Mouse (Mus musculus) hindbrain, embryonic 13.5 days (tissue): Measurements from ENCODE around the gene Glt1d1. TPM values are rescaled to one million over a fixed set of nuclear protein-coding genes. Genes with fewer than 3 reads are reported as not detected.

Source experiments
- ATAC-seq: fragments of 200-750 bp; cut with Nextera tagmentation; 2 replicates; pipeline ENCODE4 v1.8.0; 2017; ENCODE audit warnings: moderate TSS enrichment; ENCODE audit not compliant: low FRiP score
- H3K27ac ChIP-seq: fragments of 300-500 bp; sonication (generic); 2 replicates; pipeline ENCODE4 v1.5.1; 2015; ENCODE audit warnings: inconsistent platforms, mild to moderate bottlenecking, moderate library complexity
- H3K27me3 ChIP-seq: fragments of 300-500 bp; sonication (generic); 2 replicates; pipeline ENCODE4 v1.6.1; 2015; ENCODE audit warnings: mild to moderate bottlenecking, inconsistent platforms
- H3K36me3 ChIP-seq: fragments of 300-500 bp; sonication (generic); 2 replicates; pipeline ENCODE4 v1.6.1; 2015; ENCODE audit warnings: mild to moderate bottlenecking, inconsistent platforms
- H3K4me1 ChIP-seq: fragments of 300-500 bp; sonication (generic); replicated peaks from 2 replicates; pipeline ENCODE4 v1.6.1; 2015; ENCODE audit warnings: inconsistent platforms
- H3K4me2 ChIP-seq: fragments of 300-500 bp; sonication (generic); 2 replicates; pipeline ENCODE4 v1.6.1; 2015; ENCODE audit warnings: inconsistent platforms, mild to moderate bottlenecking, moderate library complexity
- H3K4me3 ChIP-seq: fragments of 300-500 bp; sonication (generic); 2 replicates; pipeline ENCODE4 v1.5.1; 2015; ENCODE audit warnings: mild to moderate bottlenecking, inconsistent platforms
- H3K9ac ChIP-seq: fragments of 300-500 bp; sonication (generic); 2 replicates; pipeline ENCODE4 v1.6.1; 2015; ENCODE audit warnings: mild to moderate bottlenecking, inconsistent platforms
- H3K9me3 ChIP-seq: fragments of 300-500 bp; sonication (generic); 2 replicates; pipeline ENCODE4 v1.6.1; 2016; ENCODE audit warnings: inconsistent platforms
- WGBS: fragments of 180-500 bp; shearing (Covaris S2); methylation state at CpG from one replicate; pipeline ENCODE4 v1.1.7; 2015; 5-methylcytosine and 5-hydroxymethylcytosine counted together
- polyA plus RNA-seq: library from polyadenylated mRNA; unstranded; fragments of >200 nt; fragmentation: Nextera tagmentation; extraction: Ambion mirVana; gene quantifications from 2 replicates; pipeline ENCODE4 v1.2.1, GENCODE M21; 2015

Glt1d1 gene
- polyA plus RNA-seq, 1 experiment from 2014 or later: 0.77 TPM

GRCm38 (mm10) chr5:127612397-127612796 lies 19.7 kb upstream of the Glt1d1 start:
- Histone ChIP-seq H3K9ac (no peak overlapping the region), H3K27ac (no peak overlapping the region), H3K36me3 (peaks cover 15% of the 10 kb centered on the region), H3K4me1 (peaks cover 49% of the 10 kb centered on the region), H3K27me3 (no peaks in the 10 kb centered on the region), H3K4me3 (no peak overlapping the region), H3K4me2 (no peak overlapping the region), H3K9me3 (no peaks in the 10 kb centered on the region)
- no peak for ATAC-seq
- 97% methylated on average over 6 of the region's 6 CpGs for WGBS

- peak overlapping the region; percentile 99 for H3K4me2 ChIP-seq
- no peaks in the 10 kb centered on the region for H3K36me3 ChIP-seq
- peak overlapping the region; percentile 99 for H3K9ac ChIP-seq
- H3K4me3 ChIP-seq: peak overlapping the region; percentile 99
- H3K4me1 ChIP-seq: peaks cover 46% of the 10 kb centered on the region
- no peak overlapping the region for H3K27ac ChIP-seq
- no peak for ATAC-seq
- 88% methylated on average over 3 of the region's 3 CpGs for WGBS
- H3K27me3 ChIP-seq: no peaks in the 10 kb centered on the region; the same call in 1 of the 2 replicates
- H3K9me3 ChIP-seq: no peaks in the 10 kb centered on the region
These were observed 16.6 kb upstream of the Glt1d1 start for GRCm38 (mm10) chr5:127615459-127615858.

DNA sequence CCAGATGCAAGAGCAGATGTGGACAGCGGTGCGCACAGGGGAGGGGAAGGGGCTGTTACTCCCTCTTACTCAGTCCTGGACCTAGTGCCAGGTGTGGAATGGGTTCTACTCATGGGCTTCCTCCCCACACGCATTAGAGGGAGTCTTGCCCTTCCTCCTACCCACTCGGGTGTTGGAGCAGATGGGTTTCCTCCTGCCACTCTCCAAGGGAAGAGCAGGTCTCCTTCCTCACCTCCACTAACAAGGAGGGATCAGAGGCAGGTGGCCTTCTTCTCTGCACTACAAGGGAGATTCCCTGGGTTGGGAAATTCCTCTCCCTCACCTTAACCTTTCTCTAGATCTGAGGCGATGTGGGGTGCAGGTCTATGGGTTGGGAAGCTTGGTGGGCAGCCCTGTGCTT lies 15.9 kb upstream of the Glt1d1 start:
- H3K9me3 ChIP-seq: no peaks in the 10 kb centered on the region
- peaks cover 4% of the 10 kb centered on the region; the same call in 1 of the 2 replicates for H3K27me3 ChIP-seq
- peaks cover 40% of the 10 kb centered on the region for H3K4me1 ChIP-seq
- ATAC-seq: no peak
- no peaks in the 10 kb centered on the region for H3K36me3 ChIP-seq
- 10% methylated on average over 4 of the region's 5 CpGs for WGBS
- peak overlapping the region; percentile 99 for H3K9ac ChIP-seq
- H3K4me3 ChIP-seq: peak overlapping the region; percentile 99
- H3K4me2 ChIP-seq: peak overlapping the region; percentile 99
- no peak overlapping the region for H3K27ac ChIP-seq

DNA sequence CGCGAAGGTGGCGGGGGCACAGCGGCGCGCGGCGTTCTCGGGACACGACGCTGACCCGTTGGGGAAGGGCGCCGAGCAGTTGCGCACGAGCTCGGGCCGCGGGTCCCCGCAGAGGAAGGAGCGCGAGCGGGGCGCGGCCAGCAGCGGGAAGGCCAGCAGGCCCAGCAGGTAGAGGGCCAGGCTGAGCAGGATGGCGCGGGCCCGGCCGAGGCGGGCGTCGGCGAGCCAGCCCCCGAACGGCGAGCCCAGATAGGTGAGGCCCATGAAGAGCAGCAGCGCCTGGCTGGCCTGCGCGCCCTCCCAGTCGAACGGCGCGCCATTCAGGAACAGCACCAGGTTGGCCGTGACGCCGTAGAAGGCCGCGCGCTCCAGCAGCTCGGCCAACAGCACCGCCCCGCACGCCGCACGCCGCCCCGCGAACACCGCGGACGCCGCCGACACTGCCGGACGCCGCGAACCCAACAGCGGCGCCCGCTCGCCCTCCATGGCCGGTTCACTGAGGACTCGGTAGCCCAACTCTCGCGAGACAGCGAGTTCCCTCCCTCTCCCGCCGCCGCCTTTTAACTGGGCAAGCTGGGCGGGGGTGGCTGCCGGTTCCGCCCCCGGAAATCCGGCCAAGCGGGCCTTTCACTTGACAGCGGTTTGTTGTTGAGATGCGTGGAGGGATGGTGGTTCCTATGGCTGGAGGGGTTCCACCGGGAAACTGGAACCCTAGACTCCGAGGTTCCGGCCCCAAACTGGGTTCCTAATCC lies 15.0 kb upstream of the Glt1d1 start:
- Histone ChIP-seq H3K4me3 (peak overlapping the region; percentile 99), H3K27me3 (peaks cover 5% of the 10 kb centered on the region; the same call in 1 of the 2 replicates), H3K27ac (peak overlapping the region; percentile 88), H3K9me3 (no peaks in the 10 kb centered on the region), H3K36me3 (no peaks in the 10 kb centered on the region), H3K4me2 (peak overlapping the region; percentile 99), H3K4me1 (peaks cover 32% of the 10 kb centered on the region), H3K9ac (peak overlapping the region; percentile 99)
- ATAC-seq: peak; percentile 95
- 0% methylated on average over 69 of the region's 91 CpGs for WGBS

- Histone ChIP-seq H3K27me3 (peaks cover 5% of the 10 kb centered on the region; the same call in 1 of the 2 replicates), H3K4me2 (no peak overlapping the region), H3K4me1 (peaks cover 26% of the 10 kb centered on the region), H3K9ac (no peak overlapping the region), H3K27ac (no peak overlapping the region), H3K9me3 (no peaks in the 10 kb centered on the region), H3K36me3 (no peaks in the 10 kb centered on the region), H3K4me3 (no peak overlapping the region)
- no peak for ATAC-seq
- 75% methylated on average over 3 of the region's 3 CpGs for WGBS
These were observed 13.2 kb upstream of the Glt1d1 start for GRCm38 (mm10) chr5:127618834-127619233.

- Histone ChIP-seq H3K27ac (no peak overlapping the region), H3K4me3 (no peak overlapping the region), H3K4me2 (no peak overlapping the region), H3K4me1 (peaks cover 11% of the 10 kb centered on the region), H3K27me3 (peaks cover 5% of the 10 kb centered on the region; the same call in 1 of the 2 replicates), H3K36me3 (no peaks in the 10 kb centered on the region), H3K9me3 (no peaks in the 10 kb centered on the region), H3K9ac (no peak overlapping the region)
- no peak for ATAC-seq
- WGBS: 86% methylated on average over 8 of the region's 8 CpGs
These were observed 11.7 kb upstream of the Glt1d1 start for GRCm38 (mm10) chr5:127620371-127620770.

DNA sequence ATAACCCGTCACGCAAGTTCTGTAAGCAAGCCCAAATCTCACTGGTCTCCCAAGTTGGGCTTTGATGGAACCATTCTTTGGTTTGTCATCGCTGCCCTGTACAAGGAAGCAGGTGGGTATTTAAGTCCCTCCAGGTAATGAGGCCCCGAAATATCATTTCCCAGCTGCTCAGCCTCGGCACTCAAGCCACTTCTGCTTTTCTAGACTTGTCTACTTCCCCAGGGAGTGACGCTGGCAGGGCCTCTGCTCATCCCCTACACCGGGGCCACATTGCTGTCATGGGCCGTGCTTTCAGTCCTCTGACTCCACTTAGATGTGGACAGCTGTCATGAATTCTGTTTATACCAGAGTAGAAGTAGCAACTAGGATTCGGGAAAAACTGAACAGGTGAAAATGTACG lies 11.0 kb upstream of the Glt1d1 start:
- no peak overlapping the region for H3K9ac ChIP-seq

GRCm38 (mm10) chr5:127624427-127625213 lies 7.4 kb upstream of the Glt1d1 start:
- no peak overlapping the region for H3K4me2 ChIP-seq
- no peaks in the 10 kb centered on the region for H3K36me3 ChIP-seq
- H3K9ac ChIP-seq: no peak overlapping the region
- H3K27me3 ChIP-seq: peaks cover 5% of the 10 kb centered on the region; the same call in 1 of the 2 replicates
- H3K4me1 ChIP-seq: no peaks in the 10 kb centered on the region
- no peak overlapping the region for H3K4me3 ChIP-seq
- no peak overlapping the region for H3K27ac ChIP-seq
- ATAC-seq: no peak
- no peaks in the 10 kb centered on the region for H3K9me3 ChIP-seq
- WGBS: 85% methylated on average over 10 of the region's 10 CpGs

More for the DNA sequence above, 11.0 kb upstream of the Glt1d1 start:
- Histone ChIP-seq H3K4me3 (no peak overlapping the region), H3K27ac (no peak overlapping the region), H3K36me3 (no peaks in the 10 kb centered on the region), H3K4me1 (peaks cover 4% of the 10 kb centered on the region), H3K4me2 (no peak overlapping the region), H3K9me3 (no peaks in the 10 kb centered on the region), H3K27me3 (peaks cover 5% of the 10 kb centered on the region; the same call in 1 of the 2 replicates)
- 83% methylated on average over 10 of the region's 10 CpGs for WGBS
- no peak for ATAC-seq

DNA sequence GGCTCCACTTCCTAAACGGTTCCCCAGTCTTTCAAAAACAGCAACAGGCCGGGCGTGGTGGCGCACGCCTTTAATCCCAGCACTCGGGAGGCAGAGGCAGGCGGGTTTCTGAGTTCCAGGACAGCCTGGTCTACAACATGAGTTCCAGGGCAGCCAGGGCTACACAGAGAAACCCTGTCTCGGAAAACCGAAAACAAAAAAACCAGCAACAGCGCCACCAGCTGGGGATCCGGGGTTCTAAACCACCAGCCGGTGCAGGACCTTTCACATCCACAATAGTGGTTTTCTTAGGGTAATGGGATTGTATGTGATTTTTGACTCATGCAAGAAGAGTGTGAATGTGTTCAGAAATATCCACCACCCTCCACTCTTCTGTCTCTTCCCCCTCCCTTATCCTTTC lies 4.8 kb upstream of the Glt1d1 start:
- Histone ChIP-seq H3K9ac (no peak overlapping the region), H3K27ac (no peak overlapping the region), H3K4me3 (no peak overlapping the region), H3K27me3 (0 out of 2 replicates have a peak, but pooled peaks cover 2% of the 10 kb centered on the region), H3K36me3 (no peaks in the 10 kb centered on the region), H3K4me2 (no peak overlapping the region), H3K9me3 (no peaks in the 10 kb centered on the region), H3K4me1 (peaks cover 6% of the 10 kb centered on the region)
- no peak for ATAC-seq
- 91% methylated on average over 12 of the region's 12 CpGs for WGBS

GRCm38 (mm10) chr5:127631671-127632070 lies 391 bp upstream of the Glt1d1 start:
- Histone ChIP-seq H3K4me1 (peaks cover 14% of the 10 kb centered on the region), H3K36me3 (no peaks in the 10 kb centered on the region), H3K9ac (peak overlapping the region; percentile 87), H3K9me3 (no peaks in the 10 kb centered on the region), H3K27me3 (peaks cover 2% of the 10 kb centered on the region; the same call in 1 of the 2 replicates), H3K4me3 (peak overlapping the region; percentile 63), H3K27ac (no peak overlapping the region), H3K4me2 (peak overlapping the region; percentile 97)
- ATAC-seq: peak; percentile 36; the same call in 1 of the 2 replicates
- WGBS: 16% methylated on average over 5 of the region's 5 CpGs

GRCm38 (mm10) chr5:127633188-127633587 lies 1.1 kb downstream of the Glt1d1 start:
- ATAC-seq: no peak
- Histone ChIP-seq H3K9ac (peak overlapping the region; percentile 87; the same call in 1 of the 2 replicates), H3K9me3 (no peaks in the 10 kb centered on the region), H3K27ac (no peak overlapping the region), H3K4me1 (peaks cover 14% of the 10 kb centered on the region), H3K36me3 (no peaks in the 10 kb centered on the region), H3K4me2 (peak overlapping the region; percentile 97), H3K27me3 (peaks cover 2% of the 10 kb centered on the region; the same call in 1 of the 2 replicates), H3K4me3 (peak overlapping the region; percentile 63)
- WGBS: 34% methylated on average over 4 of the region's 4 CpGs

DNA sequence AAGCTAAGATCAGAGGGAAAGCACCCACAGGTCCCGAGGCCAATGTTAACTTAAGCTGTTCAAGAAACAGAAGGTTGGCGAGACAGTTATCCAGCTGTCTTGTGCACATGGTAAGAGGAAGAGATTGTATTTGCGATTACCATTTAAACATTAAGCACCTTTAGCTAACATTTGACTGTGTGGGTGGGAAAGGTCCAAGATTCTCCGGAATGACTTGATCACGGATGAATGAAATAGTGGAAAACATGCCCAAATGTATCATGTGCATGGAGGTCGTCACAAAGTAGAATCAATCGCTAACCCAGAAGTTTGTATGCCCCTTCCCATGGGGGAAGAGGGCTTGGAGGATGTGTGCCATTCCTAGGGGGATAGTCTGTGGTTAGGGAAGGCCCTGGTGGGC lies 1.6 kb downstream of the Glt1d1 start:
- Histone ChIP-seq H3K36me3 (no peaks in the 10 kb centered on the region), H3K27me3 (peaks cover 2% of the 10 kb centered on the region; the same call in 1 of the 2 replicates), H3K4me1 (peaks cover 14% of the 10 kb centered on the region), H3K4me3 (no peak overlapping the region), H3K27ac (no peak overlapping the region), H3K4me2 (peak overlapping the region; percentile 97; the same call in 1 of the 2 replicates), H3K9me3 (no peaks in the 10 kb centered on the region), H3K9ac (no peak overlapping the region)
- no peak for ATAC-seq
- 96% methylated on average over 7 of the region's 7 CpGs for WGBS
